Mouse (Mus musculus) adrenal gland, postnatal 10 days (tissue): ENCODE measurements around the gene Muc4. TPM values are rescaled to one million over a fixed set of nuclear protein-coding genes. Genes with fewer than 3 reads are reported as not detected.

ENCODE experiments used
- DNase-seq: peaks from one replicate; pipeline ENCODE4 v3.0.0; 2021; ENCODE audit warnings: mixed read lengths
- total RNA-seq, 2 experiments: library from RNA; stranded (reverse); gene quantifications; 2 replicates each; pipeline ENCODE4 v1.2.3; 2021

Gene Muc4
- total RNA-seq, 2 experiments from 2014 or later, result 0.12 to 0.27 TPM

GRCm38 (mm10) chr16:32726501-32726900, 9.2 kb upstream of the Muc4 start:
- no peak for DNase-seq

GRCm38 (mm10) chr16:32728240-32728639, 7.4 kb upstream of the Muc4 start:
- no peak for DNase-seq

- DNase-seq, result no peak
Measured at GRCm38 (mm10) chr16:32728730-32729129, 7.0 kb upstream of the Muc4 start.

GRCm38 (mm10) chr16:32733213-32733612, 2.5 kb upstream of the Muc4 start:
- DNase-seq, result no peak

- DNase-seq, result no peak
Measured at GRCm38 (mm10) chr16:32736022-32736421, 336 bp downstream of the Muc4 start.

- DNase-seq, result no peak
Measured at GRCm38 (mm10) chr16:32740003-32740663, 4.4 kb downstream of the Muc4 start.

- DNase-seq, result no peak
Measured at GRCm38 (mm10) chr16:32741366-32741765, 5.7 kb downstream of the Muc4 start.

- no peak for DNase-seq
Measured at GRCm38 (mm10) chr16:32742712-32743111, 7.0 kb downstream of the Muc4 start.

GRCm38 (mm10) chr16:32745852-32746251, 10.2 kb downstream of the Muc4 start:
- no peak for DNase-seq

GRCm38 (mm10) chr16:32750242-32751127, 14.8 kb downstream of the Muc4 start:
- no peak for DNase-seq

- no peak for DNase-seq
Measured at GRCm38 (mm10) chr16:32764550-32764949, 28.9 kb downstream of the Muc4 start.

- DNase-seq, result no peak
Measured at GRCm38 (mm10) chr16:32764961-32765360, 29.3 kb downstream of the Muc4 start.

GRCm38 (mm10) chr16:32766904-32767303, 31.2 kb downstream of the Muc4 start:
- no peak for DNase-seq

- no peak for DNase-seq
Measured at GRCm38 (mm10) chr16:32776676-32777075, 41.0 kb downstream of the Muc4 start.

GRCm38 (mm10) chr16:32778956-32779355, 43.3 kb downstream of the Muc4 start:
- DNase-seq, result no peak

GRCm38 (mm10) chr16:32783324-32784062, 47.8 kb downstream of the Muc4 start:
- DNase-seq, result no peak

GRCm38 (mm10) chr16:32784840-32785239, 49.2 kb downstream of the Muc4 start:
- DNase-seq, result no peak

- DNase-seq, result no peak
Measured at GRCm38 (mm10) chr16:32790056-32790455, 54.4 kb downstream of the Muc4 start.

GRCm38 (mm10) chr16:32795177-32795576, 59.5 kb downstream of the Muc4 start:
- no peak for DNase-seq

GRCm38 (mm10) chr16:32796676-32797425, 61.2 kb downstream of the Muc4 start:
- no peak for DNase-seq

- DNase-seq, result no peak
Measured at GRCm38 (mm10) chr16:32797426-32797689, 61.7 kb downstream of the Muc4 start, which contains the start of gene Muc20. Muc20 (minus strand) TSS chr16:32797435.

GRCm38 (mm10) chr16:32803252-32803853, 67.7 kb downstream of the Muc4 start:
- peak; percentile 83 for DNase-seq
